Mouse (Mus musculus) limb, embryonic 10.5 days (tissue): ENCODE results near the gene Plxnb2. TPM values are rescaled to one million over a fixed set of nuclear protein-coding genes. Genes with fewer than 3 reads are reported as not detected.

Experiments
- DNase-seq: peaks from one replicate; pipeline ENCODE4 v3.0.0-alpha.2; 2017; ENCODE audit warnings: low spot score
- H3K27ac ChIP-seq: fragments of 300-500 bp; sonication (generic); 2 replicates; pipeline ENCODE4 v1.5.1; 2016; ENCODE audit warnings: mild to moderate bottlenecking
- H3K27me3 ChIP-seq: fragments of 300-500 bp; sonication (generic); 2 replicates; pipeline ENCODE4 v1.6.1; 2016; ENCODE audit warnings: low read depth, mild to moderate bottlenecking; ENCODE audit not compliant: poor library complexity, severe bottlenecking
- H3K36me3 ChIP-seq: fragments of 300-500 bp; sonication (generic); 2 replicates; pipeline ENCODE4 v1.6.1; 2016; ENCODE audit warnings: mild to moderate bottlenecking, moderate library complexity
- H3K4me1 ChIP-seq: fragments of 300-500 bp; sonication (generic); 2 replicates; pipeline ENCODE4 v1.6.1; 2016
- H3K4me3 ChIP-seq: fragments of 300-500 bp; sonication (generic); 2 replicates; pipeline ENCODE4 v1.5.1; 2016; ENCODE audit warnings: mild to moderate bottlenecking, moderate library complexity
- H3K9me3 ChIP-seq: fragments of 300-500 bp; sonication (generic); replicated peaks from 2 replicates; pipeline ENCODE4 v1.6.1; 2016; ENCODE audit warnings: mild to moderate bottlenecking
- WGBS: fragments of 180-500 bp; shearing (Covaris S2); methylation state at CpG from one replicate; pipeline ENCODE4 v1.1.7; 2016; 5-methylcytosine and 5-hydroxymethylcytosine counted together
- polyA plus RNA-seq: library from polyadenylated mRNA; unstranded; fragments of >200 nt; fragmentation: Nextera tagmentation; extraction: Ambion mirVana; gene quantifications from 2 replicates; pipeline ENCODE4 v1.2.1, GENCODE M21; 2016

Plxnb2 gene
- polyA plus RNA-seq, 1 experiment from 2014 or later: 162 TPM

DNA sequence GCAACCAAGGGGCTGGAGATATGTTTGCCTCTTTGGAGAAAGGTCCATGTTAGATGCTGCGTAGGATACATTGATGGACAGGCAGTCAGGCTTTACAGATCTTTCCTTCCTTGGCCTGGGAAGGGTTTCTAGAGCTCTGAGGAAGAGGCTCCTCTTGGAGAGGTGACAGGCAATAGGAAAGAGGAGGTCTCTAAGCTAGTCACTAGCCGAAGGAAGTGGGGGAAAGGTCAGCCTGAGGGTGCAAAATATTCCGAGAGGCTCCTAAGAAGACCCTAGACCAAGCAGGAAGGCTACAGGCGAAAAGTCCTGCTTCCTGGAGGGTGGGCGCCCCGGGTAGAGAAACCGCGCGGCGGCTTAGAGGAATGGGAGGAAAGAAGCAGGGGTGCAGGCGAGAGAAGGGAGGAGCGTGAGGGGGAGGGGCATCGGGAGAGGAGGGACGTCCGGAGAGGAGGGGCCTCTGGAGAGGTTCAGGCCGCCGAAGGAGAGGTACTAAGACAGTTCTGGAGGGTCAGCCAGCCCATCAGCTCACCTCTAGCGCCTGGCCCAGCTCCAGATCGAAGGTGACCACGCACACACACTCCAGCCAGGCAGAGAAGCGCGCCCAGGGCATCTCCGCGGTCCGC, 15.2 kb upstream of the Plxnb2 start:
- 1% methylated on average over 25 of the region's 25 CpGs for WGBS

DNA sequence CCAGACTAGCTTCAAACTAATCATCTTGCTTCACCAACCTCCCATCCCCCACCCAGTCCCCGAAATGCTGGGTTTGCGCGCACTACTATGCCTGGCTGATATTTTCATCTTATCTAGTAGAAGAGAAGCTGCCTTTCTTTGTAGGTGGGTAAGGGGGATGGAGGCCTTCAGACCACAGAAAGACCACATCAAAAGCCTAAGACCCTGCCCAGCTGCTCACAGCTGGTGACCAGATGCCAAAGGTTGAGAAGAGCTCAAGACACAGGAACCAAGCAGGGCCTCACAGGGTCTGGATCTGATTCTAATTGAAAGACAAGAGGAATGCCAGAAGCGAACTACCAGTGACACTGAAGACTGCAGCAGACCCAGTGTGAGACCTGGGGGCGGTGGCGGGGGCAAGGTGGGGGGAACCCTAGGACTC, 14.7 kb upstream of the Plxnb2 start:
- Histone ChIP-seq H3K4me1 (peaks cover 19% of the 10 kb centered on the region), H3K27me3 (no peaks in the 10 kb centered on the region), H3K27ac (peak overlapping the region; percentile 99), H3K4me3 (peak overlapping the region; percentile 88), H3K36me3 (peaks cover 24% of the 10 kb centered on the region), H3K9me3 (no peaks in the 10 kb centered on the region)
- DNase-seq: peak; percentile 79
- WGBS: 20% methylated on average over 6 of the region's 6 CpGs

More for the DNA sequence above, 15.2 kb upstream of the Plxnb2 start:
- H3K27ac ChIP-seq: peak overlapping the region; percentile 99
- no peaks in the 10 kb centered on the region for H3K9me3 ChIP-seq
- peak overlapping the region; percentile 88 for H3K4me3 ChIP-seq
- H3K4me1 ChIP-seq: peaks cover 19% of the 10 kb centered on the region
- no peaks in the 10 kb centered on the region for H3K27me3 ChIP-seq
- DNase-seq: peak; percentile 88
- H3K36me3 ChIP-seq: peaks cover 19% of the 10 kb centered on the region

DNA sequence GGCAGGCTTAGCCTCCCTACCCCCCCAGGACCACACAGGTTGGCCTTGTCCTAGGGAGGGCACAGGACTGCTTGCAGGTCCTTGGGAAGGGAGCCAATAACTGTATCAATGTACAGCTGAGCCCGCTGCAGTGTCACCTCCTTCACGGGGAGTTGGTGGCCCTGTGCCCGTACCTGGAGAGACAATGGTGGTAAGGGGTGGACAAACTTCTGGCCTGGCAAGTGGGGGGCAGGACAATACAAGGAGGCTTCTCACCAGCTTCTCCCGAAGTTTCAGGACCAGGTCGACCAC, 4.3 kb upstream of the Plxnb2 start:
- peaks cover 60% of the 10 kb centered on the region for H3K36me3 ChIP-seq
- DNase-seq: no peak
- H3K4me3 ChIP-seq: no peak overlapping the region
- H3K9me3 ChIP-seq: no peaks in the 10 kb centered on the region
- 86% methylated on average over 5 of the region's 5 CpGs for WGBS
- H3K27me3 ChIP-seq: no peaks in the 10 kb centered on the region
- peak overlapping the region; percentile 67 for H3K27ac ChIP-seq
- H3K4me1 ChIP-seq: peaks cover 37% of the 10 kb centered on the region

DNA sequence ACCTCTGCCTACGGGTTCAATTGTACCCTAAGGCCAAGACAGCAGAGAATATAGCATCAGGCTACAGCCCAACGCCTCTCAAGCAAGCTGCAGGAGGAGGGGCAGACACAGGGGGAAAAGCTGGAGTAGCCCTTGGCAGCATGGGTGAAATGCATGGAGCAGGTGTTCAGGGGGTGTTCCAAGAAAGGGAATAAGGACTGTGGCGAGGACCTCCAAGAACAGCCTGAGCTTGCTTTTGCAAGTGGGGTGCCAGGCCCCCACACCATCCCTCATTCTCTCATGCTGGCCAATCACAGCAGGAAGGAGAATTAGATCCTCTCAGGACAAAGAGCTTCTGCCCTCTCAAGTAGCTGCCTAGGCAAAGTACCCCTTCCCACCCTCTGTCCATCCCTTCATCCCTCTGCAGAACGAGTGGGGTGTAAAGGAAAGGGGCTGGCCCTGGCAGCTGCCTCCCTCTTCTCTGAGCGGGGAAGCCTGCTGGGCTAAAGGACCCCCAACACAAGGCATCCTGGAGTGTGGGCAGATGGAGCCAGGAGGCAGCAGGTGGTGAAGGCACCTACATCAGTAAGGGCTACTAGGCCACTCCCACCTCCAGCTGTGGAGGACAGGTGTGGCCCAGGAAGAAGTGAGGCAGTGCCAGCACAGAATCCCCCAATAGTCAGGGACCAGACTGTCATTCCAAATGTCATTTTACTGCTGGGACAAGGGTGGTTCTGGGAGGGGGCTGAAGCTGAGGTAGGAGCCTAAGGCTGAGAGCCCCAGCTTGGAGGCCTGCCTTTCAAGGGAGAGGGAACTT, 3.8 kb upstream of the Plxnb2 start:
- no peak for DNase-seq
- Histone ChIP-seq H3K36me3 (peaks cover 55% of the 10 kb centered on the region), H3K27me3 (no peaks in the 10 kb centered on the region), H3K9me3 (no peaks in the 10 kb centered on the region), H3K4me1 (peaks cover 42% of the 10 kb centered on the region), H3K4me3 (no peak overlapping the region), H3K27ac (peak overlapping the region; percentile 67; the same call in 1 of the 2 replicates)
- WGBS: 76% methylated on average over 5 of the region's 5 CpGs

DNA sequence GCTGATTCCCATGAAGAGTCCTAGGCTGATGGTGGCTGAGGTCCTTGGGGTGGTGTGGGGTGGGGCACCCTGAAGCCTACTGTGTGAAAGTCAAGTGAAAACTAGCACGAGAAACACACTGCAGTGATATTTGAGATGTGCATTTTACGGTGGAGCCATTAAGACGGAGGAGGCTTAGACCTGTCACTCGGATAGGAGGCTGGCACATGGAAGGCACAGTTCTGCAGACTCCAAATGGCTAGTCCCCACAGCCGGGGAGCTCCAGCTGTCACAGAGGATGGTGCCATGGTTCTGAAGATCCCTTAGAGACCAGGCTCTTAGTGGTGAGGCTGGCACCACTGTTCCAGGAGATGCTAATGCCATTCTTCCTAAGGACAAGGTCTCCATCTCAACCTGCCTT, 2.3 kb upstream of the Plxnb2 start:
- 55% methylated on average over 5 of the region's 5 CpGs for WGBS
- Histone ChIP-seq H3K27me3 (no peaks in the 10 kb centered on the region), H3K9me3 (no peaks in the 10 kb centered on the region), H3K4me1 (peaks cover 57% of the 10 kb centered on the region), H3K27ac (0 out of 2 replicates have a peak overlapping the region, but pooled peaks have one; percentile 34), H3K36me3 (peaks cover 47% of the 10 kb centered on the region), H3K4me3 (peak overlapping the region; percentile 93; the same call in 1 of the 2 replicates)
- DNase-seq: no peak

DNA sequence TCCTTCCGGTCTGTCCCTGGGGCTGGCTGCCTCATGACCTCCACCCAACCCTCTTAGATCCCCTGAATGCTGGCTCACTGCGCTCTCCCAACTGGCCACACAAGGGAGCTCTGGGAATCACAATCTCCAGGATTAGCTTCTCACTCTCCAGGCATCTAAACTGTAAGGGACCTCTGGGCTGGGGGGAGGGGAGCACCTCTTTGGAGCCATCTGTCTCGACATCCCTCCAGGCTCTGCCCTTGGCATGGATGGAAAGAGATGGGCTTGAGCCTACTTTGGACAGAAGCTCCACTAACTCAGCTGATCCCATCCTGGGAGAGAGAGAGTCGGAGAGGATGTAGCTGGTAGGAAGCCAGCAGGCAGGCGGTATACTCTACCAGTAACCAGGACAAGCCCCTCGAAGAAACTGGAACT, 1.7 kb upstream of the Plxnb2 start:
- H3K36me3 ChIP-seq: peaks cover 45% of the 10 kb centered on the region
- no peaks in the 10 kb centered on the region for H3K27me3 ChIP-seq
- H3K27ac ChIP-seq: peak overlapping the region; percentile 34; the same call in 1 of the 2 replicates
- peak overlapping the region; percentile 93 for H3K4me3 ChIP-seq
- 32% methylated on average over 6 of the region's 6 CpGs for WGBS
- H3K9me3 ChIP-seq: no peaks in the 10 kb centered on the region
- H3K4me1 ChIP-seq: peaks cover 62% of the 10 kb centered on the region
- DNase-seq: no peak

DNA sequence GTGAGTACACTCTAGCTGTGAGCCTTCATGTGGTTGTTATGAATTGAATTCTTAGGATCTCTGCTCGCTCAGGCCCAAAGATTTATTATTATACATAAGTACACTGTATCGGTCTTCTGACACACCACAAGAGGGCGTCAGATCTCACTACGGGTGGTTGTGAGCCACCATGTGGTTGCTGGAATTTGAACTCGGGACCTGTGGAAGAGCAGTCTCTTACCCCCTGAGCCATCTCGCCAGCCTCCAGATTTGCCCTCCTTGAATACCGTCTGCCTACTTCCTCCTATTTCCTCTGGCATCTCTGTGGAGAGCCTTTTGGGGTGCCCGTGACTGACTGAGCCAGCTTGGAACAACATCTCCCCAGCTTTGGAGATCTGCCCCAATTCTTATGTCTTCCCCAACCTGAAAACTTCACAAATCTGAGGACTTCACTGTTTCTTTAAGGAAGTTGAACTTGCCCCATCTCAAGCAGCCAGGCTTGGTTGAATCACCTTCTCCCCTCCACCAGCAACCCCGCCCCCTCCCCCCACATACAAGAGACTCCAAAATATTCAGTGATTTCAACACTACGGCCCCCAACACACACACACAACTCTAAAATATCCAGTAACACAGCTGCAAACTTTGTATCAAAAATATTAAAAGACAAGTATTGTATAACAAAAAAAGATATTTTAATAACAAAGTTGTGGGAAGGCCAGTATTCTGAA, 1.1 kb upstream of the Plxnb2 start:
- 78% methylated on average over 10 of the region's 10 CpGs for WGBS
- peak overlapping the region; percentile 98 for H3K27ac ChIP-seq

DNA sequence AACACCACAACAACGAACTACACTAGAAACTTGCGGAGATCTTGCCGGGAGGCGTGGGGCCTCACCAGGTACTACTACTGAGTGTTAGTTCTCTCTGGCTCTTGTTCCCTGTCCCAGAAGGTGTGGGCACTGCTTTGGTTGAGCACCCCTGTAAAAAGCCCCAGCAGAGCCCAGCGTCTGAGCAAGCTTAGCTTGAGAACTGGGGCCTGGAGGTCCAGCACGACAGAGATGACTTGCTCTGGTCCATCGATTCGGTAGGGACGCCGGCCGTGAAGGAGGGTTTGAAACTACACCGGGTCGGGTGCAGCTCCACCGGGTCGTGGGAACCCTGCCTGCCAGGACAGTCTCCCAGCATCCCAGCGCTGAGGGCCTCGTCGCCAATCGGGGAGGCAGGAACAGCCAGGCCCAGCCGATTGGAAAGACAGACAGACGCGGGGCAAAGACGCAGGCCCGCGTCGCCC, 477 bp downstream of the Plxnb2 start:
- Histone ChIP-seq H3K36me3 (peaks cover 22% of the 10 kb centered on the region), H3K9me3 (no peaks in the 10 kb centered on the region), H3K27me3 (no peaks in the 10 kb centered on the region), H3K4me3 (peak overlapping the region; percentile 93), H3K4me1 (peaks cover 80% of the 10 kb centered on the region), H3K27ac (peak overlapping the region; percentile 98)
- DNase-seq: peak; percentile 73
- under 1% methylated on average over 26 of the region's 26 CpGs for WGBS

More for the DNA sequence above, 1.1 kb upstream of the Plxnb2 start:
- no peaks in the 10 kb centered on the region for H3K27me3 ChIP-seq
- peaks cover 38% of the 10 kb centered on the region for H3K36me3 ChIP-seq
- no peak for DNase-seq
- peak overlapping the region; percentile 93 for H3K4me3 ChIP-seq
- peaks cover 68% of the 10 kb centered on the region for H3K4me1 ChIP-seq
- no peaks in the 10 kb centered on the region for H3K9me3 ChIP-seq

DNA sequence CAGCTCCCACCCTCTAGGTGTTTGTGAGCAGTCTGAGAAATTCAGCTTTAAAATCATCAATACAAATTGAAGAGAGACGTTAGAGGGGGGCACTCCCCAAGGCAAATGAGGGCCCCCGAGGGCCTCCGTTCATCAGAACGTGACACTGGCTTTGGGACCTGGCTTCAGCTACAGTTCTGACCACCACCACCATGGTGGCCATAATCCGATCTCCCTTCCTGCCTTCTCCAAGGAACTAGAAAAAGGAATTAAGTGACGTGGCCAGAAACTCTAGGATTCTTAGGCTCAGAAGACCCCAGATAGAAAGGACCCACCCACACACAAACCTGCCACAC, 991 bp downstream of the Plxnb2 start:
- Histone ChIP-seq H3K27me3 (no peaks in the 10 kb centered on the region), H3K27ac (peak overlapping the region; percentile 98), H3K9me3 (no peaks in the 10 kb centered on the region), H3K36me3 (peaks cover 17% of the 10 kb centered on the region), H3K4me3 (peak overlapping the region; percentile 93), H3K4me1 (peaks cover 81% of the 10 kb centered on the region)
- DNase-seq: no peak
- WGBS: 2% methylated on average over 6 of the region's 6 CpGs

DNA sequence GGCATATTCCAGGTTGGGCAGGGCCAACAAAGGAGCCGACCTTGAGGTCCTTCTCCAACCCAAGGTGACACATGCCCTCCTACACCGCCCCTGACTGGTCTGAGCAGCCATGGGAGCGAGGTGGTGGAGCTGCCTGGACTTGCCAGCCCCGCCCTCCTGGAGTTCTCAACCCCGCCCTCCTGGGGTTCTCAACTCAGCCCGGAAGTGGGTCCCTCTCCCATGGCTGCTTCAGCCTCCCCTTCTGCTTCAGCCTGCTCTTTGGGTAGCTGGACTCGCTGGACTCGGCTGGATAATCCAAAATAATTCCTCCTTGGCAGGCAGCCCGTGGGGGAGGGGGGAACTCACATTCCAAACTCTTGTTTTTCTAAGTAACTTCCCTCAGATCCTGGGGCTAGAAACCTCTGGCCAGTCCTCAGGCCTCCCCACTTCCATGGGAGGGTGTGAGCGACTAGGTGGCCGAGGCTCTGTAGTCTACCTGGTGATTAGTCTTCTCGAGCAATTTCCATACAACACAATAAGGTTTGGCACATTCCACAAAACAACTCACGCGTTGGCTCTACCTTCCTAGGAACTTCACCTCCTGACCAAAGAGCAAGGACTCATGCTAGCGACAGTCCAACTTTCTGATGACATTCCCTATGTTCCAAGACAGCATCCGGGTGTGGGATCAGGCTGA, 1.5 kb downstream of the Plxnb2 start:
- 5% methylated on average over 16 of the region's 16 CpGs for WGBS
- Histone ChIP-seq H3K27ac (peak overlapping the region; percentile 98), H3K9me3 (no peaks in the 10 kb centered on the region), H3K27me3 (no peaks in the 10 kb centered on the region), H3K36me3 (peaks cover 13% of the 10 kb centered on the region; the same call in 1 of the 2 replicates), H3K4me1 (peaks cover 82% of the 10 kb centered on the region), H3K4me3 (peak overlapping the region; percentile 93)
- peak; percentile 72 for DNase-seq

DNA sequence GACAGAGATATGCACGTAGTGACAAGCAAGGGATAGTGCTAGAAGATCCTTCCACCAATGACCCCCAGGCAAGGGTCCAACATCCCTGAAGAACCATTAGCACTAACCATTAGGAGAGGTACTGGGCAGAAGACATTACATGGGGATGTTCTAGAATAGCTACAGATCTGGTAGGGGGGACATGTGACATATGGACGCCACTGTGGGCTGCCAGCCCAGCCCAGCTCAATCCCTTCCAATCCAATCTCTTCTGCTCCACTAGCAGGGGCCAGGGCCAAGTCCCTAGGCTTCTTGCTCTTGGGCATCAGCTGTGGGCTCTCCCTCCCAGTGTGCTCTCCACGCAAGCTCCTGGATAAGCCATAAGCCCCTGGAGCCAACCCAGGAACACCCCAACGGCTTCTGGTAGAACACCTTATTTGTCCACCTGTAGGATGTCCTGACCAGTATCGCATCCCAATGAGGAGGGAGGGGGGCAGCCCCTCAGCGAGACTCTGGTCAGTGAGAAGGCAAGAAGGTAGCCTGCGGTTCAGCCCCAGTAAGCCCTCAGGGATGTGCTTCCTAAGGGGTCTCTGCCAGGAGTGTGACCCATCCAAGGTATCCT, 2.2 kb downstream of the Plxnb2 start:
- no peak for DNase-seq
- Histone ChIP-seq H3K4me3 (peak overlapping the region; percentile 93), H3K27me3 (no peaks in the 10 kb centered on the region), H3K4me1 (peaks cover 90% of the 10 kb centered on the region), H3K9me3 (no peaks in the 10 kb centered on the region), H3K36me3 (peaks cover 10% of the 10 kb centered on the region; the same call in 1 of the 2 replicates), H3K27ac (peak overlapping the region; percentile 98)
- WGBS: 74% methylated on average over 7 of the region's 7 CpGs

DNA sequence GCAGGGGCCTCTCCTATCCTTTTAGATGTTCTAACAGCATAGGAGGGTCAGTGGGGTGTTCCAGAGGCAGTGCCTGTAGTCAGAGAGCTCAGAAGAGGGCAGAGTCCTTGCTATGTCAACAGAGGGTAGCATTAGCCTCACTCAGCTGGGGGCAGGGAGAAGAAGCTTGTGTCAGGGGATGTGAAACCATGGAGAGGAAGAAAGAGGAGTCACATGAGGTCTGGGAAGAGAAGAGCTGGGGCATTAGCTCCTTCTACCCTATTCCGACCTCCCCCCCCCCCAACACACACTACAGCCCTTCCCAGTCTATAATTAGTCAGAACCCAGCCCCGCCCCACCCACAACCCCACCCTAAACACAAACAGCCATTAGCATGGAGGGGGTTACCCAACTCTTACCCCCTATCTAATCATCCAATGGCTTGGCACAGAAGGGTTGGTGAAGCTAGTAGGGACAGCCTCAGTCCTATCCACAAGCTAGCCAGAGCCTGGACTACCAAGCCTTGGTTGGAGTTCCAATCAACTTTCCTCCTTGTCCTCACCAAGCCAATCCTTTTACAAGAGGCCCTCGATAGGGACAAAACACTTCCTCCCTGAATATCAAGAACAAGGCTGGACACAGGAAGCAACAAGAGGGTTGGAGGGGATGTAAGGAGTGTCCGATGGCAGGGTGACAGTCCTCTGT, 2.9 kb downstream of the Plxnb2 start:
- peak overlapping the region; percentile 93 for H3K4me3 ChIP-seq
- H3K36me3 ChIP-seq: peaks cover 10% of the 10 kb centered on the region; the same call in 1 of the 2 replicates
- WGBS: 82% methylated on average over 4 of the region's 4 CpGs
- H3K9me3 ChIP-seq: no peaks in the 10 kb centered on the region
- H3K4me1 ChIP-seq: peaks cover 91% of the 10 kb centered on the region
- no peaks in the 10 kb centered on the region for H3K27me3 ChIP-seq
- H3K27ac ChIP-seq: peak overlapping the region; percentile 98
- no peak for DNase-seq
